Mouse (Mus musculus) megakaryocyte, embryonic 14.5 days (primary cell): ENCODE measurements at regions not wholly inside any gene's neighbourhood (a gene's known extent, or its start where the extent isn't known, plus 50 kb on each side); places are given as distances from the start of the nearest gene placed in this dataset.

ENCODE experiments used
- H3K27me3 ChIP-seq: replicated peaks from 2 replicates; pipeline ENCODE3; 2012; ENCODE audit warnings: inconsistent platforms
- H3K36me3 ChIP-seq: replicated peaks from 2 replicates; pipeline ENCODE3; 2012; ENCODE audit warnings: low read length, inconsistent platforms, mixed read lengths
- H3K4me1 ChIP-seq: 2 replicates; pipeline ENCODE4 v1.6.1; 2012; ENCODE audit warnings: inconsistent platforms
- H3K4me3 ChIP-seq: replicated peaks from 2 replicates; pipeline ENCODE3; 2012; ENCODE audit warnings: moderate library complexity, mild to moderate bottlenecking, inconsistent platforms
- H3K9me3 ChIP-seq: 2 replicates; pipeline ENCODE4 v1.6.1; 2012; ENCODE audit warnings: inconsistent platforms
- FLI1 ChIP-seq: IDR thresholded peaks from 2 replicates; pipeline ENCODE4 v1.6.1; 2012; ENCODE audit warnings: low read length, inconsistent platforms, mixed read lengths
- GATA1 ChIP-seq: IDR thresholded peaks from 3 replicates; pipeline ENCODE4 v1.6.1; 2012; ENCODE audit warnings: mixed read lengths, low read length, inconsistent platforms, borderline replicate concordance

DNA sequence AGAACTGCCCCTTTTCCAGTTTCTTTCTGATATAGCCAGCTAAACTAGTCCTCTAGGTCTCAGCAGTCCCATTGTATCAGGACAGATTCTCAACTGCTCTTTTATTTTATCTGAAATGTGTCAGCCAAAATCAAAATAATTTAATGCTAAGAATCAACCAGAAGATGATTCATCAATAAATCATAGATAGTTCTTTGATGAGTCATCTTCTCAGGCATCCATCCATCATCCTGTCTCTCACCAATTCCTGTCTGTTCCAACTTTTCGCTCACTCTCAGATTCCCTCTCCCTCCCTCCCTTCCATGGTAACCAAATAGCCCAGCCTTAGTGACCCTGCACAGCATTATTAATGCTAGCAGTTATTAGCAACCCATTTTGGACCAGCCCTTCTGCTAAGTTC lies 134.0 kb upstream of the Slc24a5 start:
- H3K9me3 ChIP-seq = peaks cover 16% of the 10 kb centered on the region
- TF ChIP-seq FLI1 (no peak), GATA1 (no peak)
- peaks cover 3% of the 10 kb centered on the region for H3K36me3 ChIP-seq
- no peak overlapping the region for H3K4me3 ChIP-seq
- H3K27me3 ChIP-seq = no peaks in the 10 kb centered on the region
- peaks cover 23% of the 10 kb centered on the region for H3K4me1 ChIP-seq

DNA sequence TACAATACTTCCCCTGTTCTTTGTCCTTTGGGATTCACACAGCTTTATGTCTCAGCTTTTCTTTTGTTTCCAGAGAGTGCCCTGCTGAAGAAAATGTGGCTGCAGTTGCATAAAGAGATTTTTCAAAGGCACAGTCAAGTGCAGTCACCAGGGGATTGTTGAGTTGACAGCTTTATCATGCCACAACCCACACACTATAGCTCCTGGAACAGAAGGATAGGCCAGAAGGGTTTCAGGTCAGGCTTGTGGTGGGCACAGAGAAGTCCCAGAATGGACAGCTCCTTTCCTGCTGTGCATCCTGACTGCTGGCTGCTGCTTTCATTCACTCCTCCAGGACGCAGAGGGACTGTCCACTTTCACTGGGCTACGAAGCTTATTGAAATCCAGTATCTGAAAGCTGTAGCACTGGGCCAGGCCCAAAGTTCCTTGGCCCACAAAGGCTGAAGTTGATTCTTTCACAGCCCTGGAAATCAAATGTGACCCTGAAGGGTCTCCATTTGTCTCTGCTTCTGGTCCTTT lies 119.6 kb upstream of the Slc24a5 start:
- H3K9me3 ChIP-seq = no peaks in the 10 kb centered on the region
- peaks cover 15% of the 10 kb centered on the region for H3K27me3 ChIP-seq
- peaks cover 39% of the 10 kb centered on the region for H3K4me1 ChIP-seq
- TF ChIP-seq FLI1 (no peak), GATA1 (no peak)
- peak overlapping the region; percentile 9 for H3K4me3 ChIP-seq
- no peaks in the 10 kb centered on the region for H3K36me3 ChIP-seq

DNA sequence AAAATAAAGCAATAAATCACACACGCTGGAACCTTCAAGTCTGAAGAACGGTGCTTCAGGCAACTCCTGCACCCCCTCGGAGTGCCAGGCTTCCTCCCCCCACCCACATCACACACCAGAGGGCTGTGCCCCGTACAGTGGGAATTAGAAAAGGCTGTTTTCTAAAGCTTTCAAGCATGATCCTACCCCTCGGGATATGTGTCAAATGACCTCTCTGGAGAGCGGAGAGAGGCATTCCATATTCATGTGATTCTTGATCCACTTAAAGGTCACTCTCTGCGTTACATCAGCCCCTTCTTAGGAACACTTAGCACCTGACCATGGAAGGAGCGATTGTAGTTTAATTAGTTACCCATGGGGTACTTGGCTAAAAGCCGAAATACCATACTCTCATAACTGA lies 119.1 kb upstream of the Slc24a5 start:
- Histone ChIP-seq H3K4me3 (no peak overlapping the region), H3K36me3 (no peaks in the 10 kb centered on the region), H3K4me1 (peaks cover 39% of the 10 kb centered on the region), H3K9me3 (no peaks in the 10 kb centered on the region), H3K27me3 (peaks cover 16% of the 10 kb centered on the region)
- TF ChIP-seq FLI1 = no peak
- no peak for TF ChIP-seq GATA1

DNA sequence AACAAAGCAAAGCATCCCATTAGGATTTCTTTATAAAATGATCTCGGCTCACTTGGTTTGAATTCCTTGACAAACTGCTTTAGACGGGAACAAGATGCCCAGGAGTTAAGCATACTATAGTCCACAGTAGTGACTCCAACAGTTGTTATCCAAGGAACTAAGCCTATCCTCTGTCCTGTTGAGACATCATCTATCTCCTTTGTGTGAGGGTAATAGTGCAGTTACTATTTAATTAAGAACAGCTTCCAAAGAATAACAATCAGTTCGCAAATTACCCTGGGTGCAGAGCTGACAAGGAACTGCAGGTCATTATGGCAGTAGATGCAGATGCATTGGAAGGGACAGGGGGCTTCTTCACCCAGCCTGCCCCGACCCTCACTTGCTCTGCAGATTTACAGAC lies 115.7 kb upstream of the Slc24a5 start:
- Histone ChIP-seq H3K4me3 (no peak overlapping the region), H3K4me1 (peaks cover 40% of the 10 kb centered on the region), H3K36me3 (no peaks in the 10 kb centered on the region), H3K9me3 (no peaks in the 10 kb centered on the region), H3K27me3 (peaks cover 16% of the 10 kb centered on the region)
- no peak for TF ChIP-seq GATA1
- TF ChIP-seq FLI1 = no peak

DNA sequence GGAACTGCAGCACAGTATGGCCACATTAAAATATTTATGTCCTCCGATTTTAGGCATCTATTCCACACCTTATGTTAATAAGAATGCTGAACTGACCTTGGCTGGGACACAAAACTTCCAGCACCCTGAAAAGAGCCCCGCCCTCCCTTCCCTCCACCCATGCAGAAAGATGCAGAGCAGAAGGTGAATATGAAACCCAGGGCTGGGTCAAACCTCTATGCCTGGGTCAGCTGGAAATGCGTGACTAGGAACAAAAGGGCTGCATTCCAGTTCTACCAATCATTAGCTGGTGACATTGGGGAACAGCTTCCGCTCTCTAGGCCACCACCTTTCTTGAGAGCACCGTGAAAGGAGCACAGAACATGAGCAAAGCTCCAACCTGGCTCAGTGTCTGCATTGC lies 114.9 kb upstream of the Slc24a5 start:
- peaks cover 16% of the 10 kb centered on the region for H3K27me3 ChIP-seq
- H3K36me3 ChIP-seq = no peaks in the 10 kb centered on the region
- no peak overlapping the region for H3K4me3 ChIP-seq
- no peaks in the 10 kb centered on the region for H3K9me3 ChIP-seq
- H3K4me1 ChIP-seq = peaks cover 32% of the 10 kb centered on the region
- TF ChIP-seq FLI1 (no peak), GATA1 (no peak)

DNA sequence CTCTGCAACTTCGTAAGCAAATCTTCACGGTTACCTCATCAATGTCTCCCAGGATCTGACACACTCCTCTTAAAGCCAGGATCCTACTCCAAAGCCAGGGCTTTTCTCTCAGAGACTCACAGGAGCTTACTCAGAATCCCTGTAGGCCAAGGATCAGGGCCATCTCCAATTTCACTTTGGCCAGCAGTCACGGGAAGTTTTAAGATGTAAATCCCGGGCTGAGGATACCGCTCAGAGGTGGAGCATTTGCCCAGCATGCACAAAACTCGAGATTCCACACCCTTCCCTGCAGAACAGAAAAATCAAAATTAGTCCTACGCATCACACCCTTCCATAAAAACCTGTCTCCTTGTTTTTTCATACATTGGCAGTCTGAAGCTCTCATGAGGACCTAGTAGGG lies 112.1 kb upstream of the Slc24a5 start:
- H3K9me3 ChIP-seq = no peaks in the 10 kb centered on the region
- no peaks in the 10 kb centered on the region for H3K36me3 ChIP-seq
- TF ChIP-seq GATA1 (no peak), FLI1 (no peak)
- H3K27me3 ChIP-seq = peaks cover 13% of the 10 kb centered on the region
- H3K4me1 ChIP-seq = peaks cover 25% of the 10 kb centered on the region
- no peak overlapping the region for H3K4me3 ChIP-seq

DNA sequence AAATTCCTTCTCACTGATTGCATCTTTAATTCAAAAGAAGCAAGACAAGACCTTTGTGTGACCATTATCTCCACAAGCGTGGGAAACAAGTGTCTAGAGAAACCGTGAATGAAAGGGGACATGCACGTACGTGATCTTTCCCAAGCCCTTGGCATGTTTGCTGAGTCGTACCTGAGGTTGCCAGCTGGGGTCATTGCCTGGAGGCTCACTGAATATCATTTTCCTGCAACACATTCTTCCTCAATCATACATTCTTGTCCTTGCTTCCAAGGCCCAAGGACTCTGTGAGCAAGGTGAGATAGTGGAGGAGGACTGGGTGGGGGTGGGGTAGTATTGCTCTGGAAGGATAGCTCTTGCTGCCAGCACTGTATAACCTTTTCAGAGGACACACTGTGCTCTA lies 108.5 kb upstream of the Slc24a5 start:
- no peak for TF ChIP-seq FLI1
- TF ChIP-seq GATA1 = no peak
- Histone ChIP-seq H3K4me3 (no peak overlapping the region), H3K36me3 (no peaks in the 10 kb centered on the region), H3K27me3 (peaks cover 13% of the 10 kb centered on the region), H3K9me3 (no peaks in the 10 kb centered on the region), H3K4me1 (peaks cover 27% of the 10 kb centered on the region)

DNA sequence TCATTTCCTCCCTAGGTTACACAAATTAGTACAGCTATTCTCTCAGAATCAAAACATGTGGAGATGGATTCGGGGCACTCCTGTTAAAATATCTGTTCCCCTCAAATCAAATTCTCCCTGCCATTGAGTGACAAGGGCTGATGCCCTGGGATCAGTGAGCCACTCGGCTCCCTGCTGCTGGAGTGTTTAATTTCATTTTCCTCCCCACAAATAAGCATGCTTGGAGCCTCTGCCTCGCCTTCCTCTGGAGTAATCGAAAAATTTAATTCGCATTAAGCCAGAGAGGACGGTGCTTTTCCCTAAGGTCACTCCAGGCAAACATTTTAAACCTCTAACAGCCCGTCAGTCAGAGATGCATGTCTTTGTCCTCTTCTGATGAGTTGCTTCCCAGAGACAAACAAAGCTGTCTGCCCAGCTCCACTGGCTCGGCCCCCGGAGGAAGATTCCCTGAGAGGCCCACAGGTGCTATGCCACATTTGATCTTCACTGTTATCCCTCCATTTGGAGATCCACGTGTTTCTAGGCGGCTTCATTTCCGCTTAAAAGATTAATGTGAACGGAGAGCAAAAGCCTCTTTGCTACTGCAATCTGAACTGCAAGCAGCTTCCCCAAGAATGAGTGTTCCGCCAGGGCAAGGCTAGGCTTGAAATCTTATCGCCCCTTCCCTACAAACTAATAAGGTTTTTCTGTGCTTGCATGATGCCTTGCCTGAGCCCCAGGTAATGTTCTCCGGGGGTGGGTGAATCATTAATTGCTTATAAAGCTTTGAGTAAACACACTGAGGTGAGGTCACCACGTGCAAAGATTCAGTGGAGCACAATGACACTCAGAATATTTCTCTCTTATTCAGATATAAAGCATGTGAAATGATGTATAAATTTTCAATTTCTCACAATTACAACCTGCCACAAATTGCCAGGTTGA lies 95.8 kb upstream of the Slc24a5 start:
- Histone ChIP-seq H3K27me3 (peaks cover 3% of the 10 kb centered on the region), H3K4me1 (peaks cover 30% of the 10 kb centered on the region), H3K4me3 (no peak overlapping the region), H3K9me3 (no peaks in the 10 kb centered on the region), H3K36me3 (no peaks in the 10 kb centered on the region)
- TF ChIP-seq GATA1 = no peak
- TF ChIP-seq FLI1 = no peak

DNA sequence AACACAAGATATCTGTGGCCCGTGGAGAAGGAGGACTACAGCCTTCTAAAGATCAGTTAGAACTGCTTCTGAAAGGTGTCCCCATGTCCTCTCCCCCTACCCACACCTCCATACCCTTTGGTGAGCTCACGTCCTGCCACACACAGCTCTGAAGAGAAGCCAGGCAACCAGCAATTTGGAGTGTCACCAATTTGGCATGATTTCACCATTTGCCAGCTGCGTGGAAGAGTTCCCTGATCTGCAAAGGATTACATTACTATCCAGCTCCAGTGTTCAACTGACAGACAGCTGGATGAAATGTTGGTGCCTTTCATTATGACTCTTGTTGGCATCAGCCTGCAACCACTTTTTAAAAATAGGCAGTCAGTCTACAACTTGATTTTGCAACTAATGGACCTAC lies 92.8 kb upstream of the Slc24a5 start:
- Histone ChIP-seq H3K4me3 (no peak overlapping the region), H3K4me1 (peaks cover 6% of the 10 kb centered on the region), H3K27me3 (no peaks in the 10 kb centered on the region), H3K36me3 (no peaks in the 10 kb centered on the region), H3K9me3 (no peaks in the 10 kb centered on the region)
- TF ChIP-seq FLI1 (no peak), GATA1 (no peak)

DNA sequence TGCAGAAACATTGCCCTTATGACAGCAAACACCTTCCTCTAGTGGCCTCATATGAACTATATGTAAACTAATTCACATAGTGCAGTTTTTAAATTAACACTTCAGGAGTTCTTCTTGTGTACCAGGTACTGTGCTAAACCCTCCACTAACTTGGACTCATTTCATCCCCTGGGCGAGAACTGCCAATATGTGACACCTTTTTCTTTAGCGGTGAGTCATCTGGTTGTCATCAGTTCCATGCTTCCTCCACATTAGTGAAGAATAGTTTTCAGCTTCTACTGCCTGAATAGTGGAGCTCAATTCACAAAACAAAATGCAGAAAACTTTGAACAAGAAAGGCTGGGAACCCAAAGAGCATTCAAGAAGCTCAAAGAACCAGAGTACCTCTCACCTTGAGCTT lies 76.9 kb upstream of the Slc24a5 start:
- TF ChIP-seq GATA1 (no peak), FLI1 (no peak)
- no peaks in the 10 kb centered on the region for H3K9me3 ChIP-seq
- H3K27me3 ChIP-seq = peaks cover 5% of the 10 kb centered on the region
- H3K4me3 ChIP-seq = no peak overlapping the region
- no peaks in the 10 kb centered on the region for H3K36me3 ChIP-seq
- peaks cover 21% of the 10 kb centered on the region for H3K4me1 ChIP-seq
